In the genomic region with DNA sequence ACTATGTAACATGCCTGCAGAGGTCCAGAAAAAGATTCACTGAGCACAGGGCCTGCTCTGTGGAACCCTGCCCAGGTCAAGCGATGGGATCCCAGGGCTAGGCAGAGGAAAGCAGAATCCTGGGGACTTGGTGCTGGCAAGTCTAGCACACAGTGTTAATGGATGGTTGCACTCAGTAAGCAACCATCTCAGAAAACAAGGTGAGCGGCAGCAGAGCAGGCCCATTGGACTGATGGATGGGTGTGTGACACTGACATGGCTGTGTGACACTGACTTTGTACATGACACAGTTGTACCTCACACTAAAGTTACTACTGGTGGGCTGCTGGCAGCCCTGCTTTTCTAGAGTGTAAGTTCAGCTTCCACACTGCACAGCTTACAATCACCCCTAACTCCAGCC, we compare ENCODE assay signal across 35 mouse cellular contexts.
"Had no signal": no experiment of that assay in that cellular context is flagged by ENCODE, and none has a peak within 500 bp of the region (broad histone marks: within the 10 kb centered on the region; RNA-seq: fewer than 3 reads in every experiment).

No protein-coding gene starts in this region.

- H3K9ac ChIP-seq: heart, embryonic 12.5 days; heart, embryonic 13.5 days; heart, embryonic 15.5 days; hindbrain, embryonic 12.5 days; hindbrain, embryonic 13.5 days; hindbrain, embryonic 14.5 days; hindbrain, embryonic 15.5 days; intestine, embryonic 15.5 days; kidney, embryonic 15.5 days had no signal

- DNase-seq: heart, postnatal 10 days; heart, postnatal 14 days; heart, postnatal 4 days; kidney, adult 11 months; kidney, adult 18-20 months; kidney, adult 2 months; kidney, adult 8-10 months; kidney, adult 9 months; kidney, postnatal 10 days; kidney, postnatal 14 days; kidney, postnatal 25 days; kidney, postnatal 36 days; kidney, postnatal 4 days; layer of hippocampus, adult 9-11 months; layer of hippocampus, postnatal 36 days had no signal

- H3K9me3 ChIP-seq: heart, embryonic 10.5 days; heart, embryonic 12.5 days; heart, embryonic 13.5 days; heart, embryonic 15.5 days; hindbrain, embryonic 12.5 days; hindbrain, embryonic 13.5 days; hindbrain, embryonic 15.5 days; intestine, embryonic 15.5 days; kidney, embryonic 15.5 days had no signal

- ATAC-seq: hindbrain, embryonic 16.5 days; hindbrain, postnatal 0 days; inflammation-experienced regulatory T-cells, adult 6 months; intestine, embryonic 15.5 days; intestine, embryonic 16.5 days; intestine, postnatal 0 days had no signal

- H3K27me3 ChIP-seq: heart, embryonic 12.5 days; heart, embryonic 13.5 days; heart, embryonic 15.5 days; hindbrain, embryonic 12.5 days; hindbrain, embryonic 13.5 days; hindbrain, embryonic 15.5 days; intestine, embryonic 15.5 days; kidney, embryonic 15.5 days had no signal

- H3K4me3 ChIP-seq: heart, embryonic 10.5 days; heart, embryonic 12.5 days; heart, embryonic 13.5 days; heart, embryonic 15.5 days; hindbrain, embryonic 10.5 days; hindbrain, embryonic 12.5 days; hindbrain, embryonic 13.5 days; hindbrain, embryonic 15.5 days; intestine, embryonic 15.5 days; kidney, embryonic 15.5 days; layer of hippocampus, adult 2 months; left cerebral cortex, adult 2 months had no signal

- H3K27ac ChIP-seq: heart, embryonic 10.5 days; heart, embryonic 13.5 days; heart, embryonic 15.5 days; hindbrain, embryonic 10.5 days; hindbrain, embryonic 12.5 days; hindbrain, embryonic 13.5 days; hindbrain, embryonic 14.5 days; hindbrain, embryonic 15.5 days; hindbrain, postnatal 0 days; intestine, embryonic 15.5 days; kidney, embryonic 15.5 days; kidney, postnatal 0 days; layer of hippocampus, adult 2 months; left cerebral cortex, adult 2 months had no signal

- H3K36me3 ChIP-seq: heart, embryonic 15.5 days; hindbrain, embryonic 15.5 days; intestine, embryonic 15.5 days had no signal

- H3K4me2 ChIP-seq: heart, embryonic 11.5 days; heart, embryonic 12.5 days; heart, embryonic 13.5 days; heart, embryonic 15.5 days; hindbrain, embryonic 12.5 days; hindbrain, embryonic 13.5 days; hindbrain, embryonic 14.5 days; hindbrain, embryonic 15.5 days; intestine, embryonic 15.5 days; kidney, embryonic 15.5 days had no signal
